Mouse (Mus musculus): ENCODE measurements at regions not wholly inside any gene's neighbourhood (a gene's known extent, or its start where the extent isn't known, plus 50 kb on each side); places are given as distances from the start of the nearest gene placed in this dataset.

- no peak for TF ChIP-seq POLR2A (IDR thresholded peaks at IDR 0.05; ENCODE audit: borderline replicate concordance, insufficient read depth, low read length)
- no peak for TF ChIP-seq CTCF (IDR thresholded peaks at IDR 0.05; ENCODE audit: borderline replicate concordance, insufficient read depth, low read depth, low read length)
Observed at GRCm38 (mm10) chr8:8970346-8970745, 280.0 kb upstream of the Arglu1 start.

All from cerebellum, adult 2 months (tissue).